Mouse (Mus musculus): ENCODE measurements around the gene Ralgps2.

DNA sequence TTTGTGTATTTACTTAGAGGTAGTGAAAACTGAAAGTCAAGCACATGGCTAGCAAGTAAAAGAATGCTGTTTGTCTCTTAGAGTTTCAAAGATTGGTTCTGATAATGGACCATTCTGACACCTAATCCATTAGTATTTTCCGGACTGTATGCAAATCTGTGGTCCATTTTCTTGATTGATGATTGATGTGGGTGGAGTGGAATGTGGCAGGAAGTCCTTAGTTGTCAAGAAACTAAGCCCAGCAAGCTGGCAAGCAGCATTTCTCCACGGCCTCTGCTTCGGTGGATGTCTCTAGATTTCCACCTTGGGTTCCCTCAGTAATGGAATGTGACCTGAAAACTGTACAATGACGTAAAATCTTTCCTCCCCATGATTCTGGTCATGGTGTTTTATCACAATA, 68.8 kb downstream of the Ralgps2 start:
- no peak for TF ChIP-seq CTCF (IDR thresholded peaks at IDR 0.05; ENCODE audit: low read depth)
- TF ChIP-seq EP300 (IDR thresholded peaks at IDR 0.05; ENCODE audit: low read depth) = no peak
